Mouse (Mus musculus) limb, embryonic 15.5 days (tissue): ENCODE measurements around the gene Gm20388. TPM values are rescaled to one million over a fixed set of nuclear protein-coding genes. Genes with fewer than 3 reads are reported as not detected.

Experiments used
- ATAC-seq: fragments of 200-750 bp; cut with Nextera tagmentation; 2 replicates; pipeline ENCODE4 v1.8.0; 2017; ENCODE audit warnings: low read depth, moderate TSS enrichment; ENCODE audit not compliant: insufficient number of reproducible peaks, low FRiP score, low TSS enrichment
- H3K27ac ChIP-seq: fragments of 300-500 bp; sonication (generic); 2 replicates; pipeline ENCODE4 v1.5.1; 2015; ENCODE audit warnings: moderate library complexity, mild to moderate bottlenecking, inconsistent platforms
- H3K27me3 ChIP-seq: fragments of 300-500 bp; sonication (generic); 2 replicates; pipeline ENCODE4 v1.6.1; 2015; ENCODE audit warnings: inconsistent platforms
- H3K36me3 ChIP-seq: fragments of 300-500 bp; sonication (generic); 2 replicates; pipeline ENCODE4 v1.6.1; 2015; ENCODE audit warnings: inconsistent platforms
- H3K4me1 ChIP-seq: fragments of 300-500 bp; sonication (generic); 2 replicates; pipeline ENCODE4 v1.6.1; 2015; ENCODE audit warnings: inconsistent platforms
- H3K4me2 ChIP-seq: fragments of 300-500 bp; sonication (generic); 2 replicates; pipeline ENCODE4 v1.6.1; 2015; ENCODE audit warnings: mild to moderate bottlenecking, inconsistent platforms
- H3K4me3 ChIP-seq: fragments of 300-500 bp; sonication (generic); 2 replicates; pipeline ENCODE4 v1.5.1; 2015; ENCODE audit warnings: mild to moderate bottlenecking, inconsistent platforms
- H3K9ac ChIP-seq: fragments of 300-500 bp; sonication (generic); 2 replicates; pipeline ENCODE4 v1.6.1; 2015; ENCODE audit warnings: inconsistent platforms
- H3K9me3 ChIP-seq: fragments of 300-500 bp; sonication (generic); 2 replicates; pipeline ENCODE4 v1.6.1; 2016; ENCODE audit warnings: inconsistent platforms
- WGBS: fragments of 180-500 bp; shearing (Covaris S2); methylation state at CpG from one replicate; pipeline ENCODE4 v1.1.7; 2015; 5-methylcytosine and 5-hydroxymethylcytosine counted together
- polyA plus RNA-seq: library from polyadenylated mRNA; unstranded; fragments of >200 nt; fragmentation: Nextera tagmentation; extraction: Ambion mirVana; gene quantifications from 2 replicates; pipeline ENCODE4 v1.2.1, GENCODE M21; 2015

The Gm20388 gene
- polyA plus RNA-seq, 1 experiment from 2014 or later = 4.9 TPM

DNA sequence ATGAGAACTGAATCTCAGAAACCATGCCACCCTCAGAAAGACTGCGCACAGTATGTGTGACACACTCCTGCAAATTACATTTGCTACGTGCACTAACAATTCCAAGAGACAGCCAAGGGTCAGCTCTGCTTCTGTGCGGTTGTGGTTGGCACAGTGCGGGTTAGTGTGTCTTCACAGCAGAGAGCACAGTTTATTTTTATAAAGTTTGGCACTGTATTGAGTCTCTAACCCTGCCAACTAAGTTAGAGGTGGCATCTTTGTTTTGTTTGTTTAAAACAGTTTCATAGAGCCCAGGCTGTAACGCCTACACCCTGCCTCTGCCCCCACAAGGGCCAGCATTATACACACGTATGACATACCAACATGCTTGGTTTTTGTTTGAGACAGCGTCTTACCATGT lies 2990.8 kb downstream of the Gm20388 start:
- WGBS = 91% methylated on average over 7 of the region's 7 CpGs
- H3K4me2 ChIP-seq = no peak overlapping the region
- no peak overlapping the region for H3K4me3 ChIP-seq
- H3K4me1 ChIP-seq = peaks cover 8% of the 10 kb centered on the region
- H3K27me3 ChIP-seq = no peaks in the 10 kb centered on the region
- H3K27ac ChIP-seq = no peak overlapping the region
- no peak for ATAC-seq
- H3K9me3 ChIP-seq = no peaks in the 10 kb centered on the region
- H3K9ac ChIP-seq = no peak overlapping the region
- H3K36me3 ChIP-seq = peaks cover 47% of the 10 kb centered on the region

DNA sequence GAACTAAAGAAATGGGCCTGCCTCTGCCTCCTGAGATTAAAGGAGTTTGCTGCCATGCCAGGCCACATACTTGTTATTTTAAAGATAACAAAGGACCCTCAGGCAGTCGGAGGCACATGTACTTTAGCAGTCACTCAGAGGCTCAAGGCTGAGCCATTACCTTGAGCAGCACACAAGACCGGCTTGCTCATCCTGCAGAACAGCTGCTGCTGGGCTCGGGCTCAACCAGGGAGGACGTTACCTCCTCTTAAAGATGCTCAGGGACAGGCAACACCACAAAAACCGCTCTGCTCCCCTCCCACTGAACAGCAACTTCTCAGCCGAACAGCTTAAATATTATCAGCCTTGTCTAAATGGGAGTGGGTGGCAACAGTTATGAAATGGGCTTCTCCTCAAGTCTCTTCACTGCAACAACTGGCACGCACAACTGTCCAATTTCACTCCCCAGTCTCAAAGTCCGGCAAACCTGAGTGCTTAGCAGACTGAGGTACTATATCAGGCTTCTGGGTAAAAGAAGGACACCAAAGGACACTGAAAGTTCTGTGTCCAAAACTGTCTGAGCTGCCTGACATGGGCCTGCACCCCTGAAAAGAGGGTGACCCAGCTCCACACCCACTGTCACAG lies 2991.4 kb downstream of the Gm20388 start:
- Histone ChIP-seq H3K9ac (no peak overlapping the region), H3K36me3 (peaks cover 44% of the 10 kb centered on the region), H3K4me3 (no peak overlapping the region), H3K4me2 (no peak overlapping the region), H3K27me3 (no peaks in the 10 kb centered on the region), H3K4me1 (peaks cover 13% of the 10 kb centered on the region), H3K9me3 (no peaks in the 10 kb centered on the region), H3K27ac (no peak overlapping the region)
- 83% methylated on average over 8 of the region's 8 CpGs for WGBS
- no peak for ATAC-seq

DNA sequence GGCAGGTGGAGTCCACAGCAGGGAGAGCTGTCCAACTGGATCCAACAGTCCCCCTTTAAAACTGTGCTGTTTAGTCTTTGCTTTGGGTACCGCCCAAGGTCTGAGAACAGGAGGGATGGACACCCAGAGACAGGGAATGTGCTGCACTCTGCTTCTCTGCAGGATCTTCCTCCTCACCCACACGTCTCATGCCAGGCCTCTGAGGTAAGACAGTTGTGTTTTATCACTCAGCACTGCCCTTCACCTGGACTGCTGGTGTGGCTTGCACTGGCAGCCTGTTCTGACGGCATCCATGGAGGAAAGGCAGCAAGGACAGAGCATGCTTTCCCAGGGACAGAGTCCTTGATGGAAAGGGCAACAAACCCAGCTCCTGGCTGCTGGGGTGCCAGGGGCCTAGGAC lies 2991.9 kb downstream of the Gm20388 start:
- Histone ChIP-seq H3K4me1 (peaks cover 15% of the 10 kb centered on the region), H3K27me3 (no peaks in the 10 kb centered on the region), H3K9me3 (no peaks in the 10 kb centered on the region), H3K9ac (no peak overlapping the region), H3K36me3 (peaks cover 44% of the 10 kb centered on the region), H3K4me2 (no peak overlapping the region), H3K4me3 (no peak overlapping the region), H3K27ac (no peak overlapping the region)
- ATAC-seq = no peak
- WGBS = 78% methylated on average over 3 of the region's 3 CpGs

DNA sequence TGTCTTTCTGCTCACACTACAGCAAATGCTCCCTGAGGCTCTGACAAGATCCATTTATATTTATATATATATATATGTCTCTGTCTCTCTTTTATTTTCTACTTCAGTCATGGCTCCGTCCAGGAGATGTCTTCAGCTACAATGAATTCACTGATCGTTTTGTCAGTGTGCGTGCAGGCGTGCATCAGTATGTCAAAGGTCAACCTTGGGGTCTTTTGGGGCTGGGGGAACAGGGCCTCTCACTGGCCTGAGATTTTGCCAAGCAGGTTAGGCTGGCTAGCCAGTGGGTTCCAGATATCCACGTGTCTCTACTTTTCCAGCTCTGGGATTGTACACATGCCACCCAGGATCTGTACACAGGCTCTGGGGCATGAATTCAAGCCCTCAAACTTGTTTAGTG lies 2992.4 kb downstream of the Gm20388 start:
- Histone ChIP-seq H3K27ac (no peak overlapping the region), H3K4me2 (no peak overlapping the region), H3K4me3 (no peak overlapping the region), H3K36me3 (peaks cover 44% of the 10 kb centered on the region), H3K4me1 (peaks cover 15% of the 10 kb centered on the region), H3K27me3 (no peaks in the 10 kb centered on the region), H3K9ac (no peak overlapping the region), H3K9me3 (no peaks in the 10 kb centered on the region)
- WGBS = 84% methylated on average over 5 of the region's 5 CpGs
- ATAC-seq = no peak

DNA sequence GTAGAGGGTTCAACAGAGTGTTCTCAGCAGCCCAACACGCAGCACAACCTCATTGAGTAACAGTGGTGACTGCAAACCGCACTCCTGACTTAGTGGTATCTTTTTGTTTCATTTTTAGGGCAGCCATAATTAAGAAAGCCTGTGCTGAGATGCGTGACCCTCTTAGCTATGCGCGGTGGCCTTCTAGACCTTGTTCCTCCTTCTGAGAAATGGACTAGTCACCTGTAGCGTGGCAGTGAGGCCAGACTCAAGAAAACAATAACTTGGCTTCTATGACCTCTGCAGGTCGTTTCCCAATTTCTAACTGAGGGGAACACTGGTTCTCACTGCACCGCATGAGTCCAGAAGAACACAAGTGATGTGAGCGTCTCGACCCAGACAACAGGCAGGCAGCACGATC lies 2993.9 kb downstream of the Gm20388 start:
- Histone ChIP-seq H3K36me3 (peaks cover 37% of the 10 kb centered on the region), H3K27me3 (no peaks in the 10 kb centered on the region), H3K27ac (no peak overlapping the region), H3K4me3 (no peak overlapping the region), H3K4me1 (peaks cover 15% of the 10 kb centered on the region), H3K9ac (no peak overlapping the region), H3K4me2 (no peak overlapping the region), H3K9me3 (no peaks in the 10 kb centered on the region)
- 87% methylated on average over 11 of the region's 11 CpGs for WGBS
- no peak for ATAC-seq

DNA sequence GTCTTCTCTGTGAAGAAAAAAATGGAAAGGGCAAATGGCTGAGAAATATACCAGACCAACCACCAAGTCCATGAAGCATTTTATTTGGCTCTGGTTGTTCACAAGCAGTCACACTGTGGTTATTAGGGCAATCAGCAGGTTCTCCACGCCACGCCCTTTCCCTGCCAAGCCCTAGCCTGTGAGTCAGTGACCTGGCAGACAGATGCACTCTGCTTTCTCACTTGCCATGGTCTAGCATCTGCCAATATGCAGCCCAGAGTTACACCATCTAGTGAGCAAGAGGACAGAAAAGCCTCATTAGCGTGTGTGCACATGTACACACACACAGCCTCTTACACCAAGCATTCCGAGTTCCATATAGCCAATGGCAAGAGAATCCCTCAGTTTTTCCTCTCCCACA lies 2994.7 kb downstream of the Gm20388 start:
- H3K9me3 ChIP-seq = no peaks in the 10 kb centered on the region
- H3K4me2 ChIP-seq = no peak overlapping the region
- H3K4me3 ChIP-seq = no peak overlapping the region
- WGBS = 79% methylated on average over 4 of the region's 4 CpGs
- H3K27ac ChIP-seq = no peak overlapping the region
- peaks cover 15% of the 10 kb centered on the region for H3K4me1 ChIP-seq
- no peak overlapping the region for H3K9ac ChIP-seq
- no peak for ATAC-seq
- no peaks in the 10 kb centered on the region for H3K27me3 ChIP-seq
- H3K36me3 ChIP-seq = peaks cover 30% of the 10 kb centered on the region

DNA sequence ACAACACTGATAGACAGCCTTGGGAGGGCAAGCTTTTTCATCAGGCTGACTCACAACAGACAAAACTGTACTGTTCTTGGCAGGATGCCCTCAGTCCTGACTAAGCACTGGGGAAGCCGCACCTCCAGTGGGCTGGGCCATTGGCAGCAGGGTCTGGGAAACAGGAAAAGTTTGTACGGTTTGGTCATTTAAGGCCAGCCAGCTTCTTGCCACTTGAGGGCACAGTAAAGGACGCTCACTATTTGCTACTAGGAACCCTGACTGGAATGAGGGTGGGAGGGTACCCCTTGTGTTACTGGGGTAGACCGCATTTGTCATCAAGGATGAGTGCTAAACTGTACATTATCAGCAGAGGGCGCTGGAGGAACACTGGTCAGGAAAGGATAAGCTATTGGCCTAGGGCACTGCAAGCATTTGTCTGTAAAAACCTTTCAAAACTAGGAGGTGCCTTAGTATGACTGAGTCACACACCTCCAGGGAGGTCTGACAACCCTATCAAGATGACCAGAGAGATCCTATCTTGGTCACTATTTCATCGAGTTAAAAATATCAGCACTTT lies 2995.9 kb downstream of the Gm20388 start:
- Histone ChIP-seq H3K9me3 (no peaks in the 10 kb centered on the region), H3K4me1 (peaks cover 15% of the 10 kb centered on the region), H3K9ac (no peak overlapping the region), H3K4me2 (no peak overlapping the region), H3K27me3 (no peaks in the 10 kb centered on the region), H3K27ac (peak overlapping the region; percentile 43; the same call in 1 of the 2 replicates), H3K36me3 (peaks cover 26% of the 10 kb centered on the region), H3K4me3 (no peak overlapping the region)
- 31% methylated on average over 6 of the region's 6 CpGs for WGBS
- ATAC-seq = peak; percentile 61

DNA sequence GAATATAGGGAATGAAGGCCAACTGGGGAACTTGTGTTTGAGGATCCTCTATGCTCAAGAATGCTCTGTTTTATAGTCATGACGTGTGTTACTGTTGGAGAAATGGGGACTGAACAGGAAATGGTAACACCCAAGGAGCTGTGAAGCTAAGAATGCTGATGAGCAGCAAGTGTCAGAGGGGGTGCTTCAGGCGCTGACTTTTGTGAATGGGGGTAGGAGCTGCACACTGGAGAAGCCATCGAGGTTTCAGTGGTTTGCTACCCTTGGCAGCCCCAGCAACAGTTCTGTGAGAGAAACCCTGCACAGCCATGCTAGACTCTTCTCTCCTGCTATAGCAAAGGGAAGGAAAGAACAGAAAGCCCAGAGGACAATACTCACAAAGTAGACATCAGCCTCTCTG lies 3001.5 kb downstream of the Gm20388 start:
- no peak overlapping the region for H3K27ac ChIP-seq
- no peak overlapping the region for H3K4me3 ChIP-seq
- no peak overlapping the region for H3K4me2 ChIP-seq
- WGBS = 81% methylated on average over 3 of the region's 3 CpGs
- peaks cover 7% of the 10 kb centered on the region for H3K4me1 ChIP-seq
- H3K36me3 ChIP-seq = peaks cover 47% of the 10 kb centered on the region
- no peak for ATAC-seq
- no peaks in the 10 kb centered on the region for H3K9me3 ChIP-seq
- H3K9ac ChIP-seq = no peak overlapping the region
- no peaks in the 10 kb centered on the region for H3K27me3 ChIP-seq

DNA sequence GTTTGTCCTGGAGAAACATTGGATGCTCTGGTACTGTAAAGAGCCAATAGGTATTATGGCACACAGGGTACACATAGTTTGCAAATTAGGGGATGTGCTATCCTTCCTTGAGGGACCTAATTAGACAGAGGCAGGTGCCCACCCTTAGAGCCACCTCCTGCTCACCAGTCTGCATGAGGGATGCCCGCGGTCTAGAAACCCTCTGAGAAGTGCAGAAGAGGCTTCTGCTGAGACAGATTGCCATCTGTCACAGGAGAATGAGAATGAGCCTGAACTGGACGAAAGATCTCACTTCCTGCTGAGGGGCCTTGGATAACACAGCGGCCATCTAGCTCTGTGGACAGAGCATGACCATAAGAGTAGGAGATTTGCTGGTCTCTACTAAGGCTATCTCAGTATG lies 3002.2 kb downstream of the Gm20388 start:
- Histone ChIP-seq H3K27me3 (no peaks in the 10 kb centered on the region), H3K9me3 (no peaks in the 10 kb centered on the region), H3K4me2 (no peak overlapping the region), H3K9ac (no peak overlapping the region), H3K4me3 (no peak overlapping the region), H3K36me3 (peaks cover 40% of the 10 kb centered on the region), H3K4me1 (peaks cover 14% of the 10 kb centered on the region), H3K27ac (no peak overlapping the region)
- no peak for ATAC-seq
- WGBS = 90% methylated on average over 4 of the region's 4 CpGs

DNA sequence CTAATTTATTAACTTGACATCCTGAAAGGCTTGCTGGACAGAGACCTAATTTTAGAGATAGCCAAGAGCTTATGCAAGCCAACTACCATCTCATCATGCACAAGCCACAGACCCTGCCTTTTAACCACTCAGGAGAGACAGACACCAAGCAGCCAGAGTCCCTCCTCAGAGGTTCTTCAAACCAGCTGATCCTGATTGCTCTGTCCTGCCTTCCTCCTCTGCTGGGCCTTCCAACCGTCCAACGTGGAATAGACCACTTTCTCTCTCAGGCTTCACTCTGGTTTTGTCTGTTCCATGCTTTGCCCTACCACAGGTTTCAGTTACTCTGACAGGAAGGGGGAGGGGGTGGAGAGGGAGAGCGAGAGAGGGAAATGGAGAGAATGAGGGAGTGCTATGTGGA lies 3006.1 kb downstream of the Gm20388 start:
- 59% methylated on average over 3 of the region's 3 CpGs for WGBS
- ATAC-seq = no peak
- Histone ChIP-seq H3K36me3 (peaks cover 31% of the 10 kb centered on the region), H3K9me3 (no peaks in the 10 kb centered on the region), H3K4me3 (no peak overlapping the region), H3K27me3 (no peaks in the 10 kb centered on the region), H3K4me2 (no peak overlapping the region), H3K4me1 (peaks cover 35% of the 10 kb centered on the region), H3K9ac (no peak overlapping the region), H3K27ac (no peak overlapping the region)

DNA sequence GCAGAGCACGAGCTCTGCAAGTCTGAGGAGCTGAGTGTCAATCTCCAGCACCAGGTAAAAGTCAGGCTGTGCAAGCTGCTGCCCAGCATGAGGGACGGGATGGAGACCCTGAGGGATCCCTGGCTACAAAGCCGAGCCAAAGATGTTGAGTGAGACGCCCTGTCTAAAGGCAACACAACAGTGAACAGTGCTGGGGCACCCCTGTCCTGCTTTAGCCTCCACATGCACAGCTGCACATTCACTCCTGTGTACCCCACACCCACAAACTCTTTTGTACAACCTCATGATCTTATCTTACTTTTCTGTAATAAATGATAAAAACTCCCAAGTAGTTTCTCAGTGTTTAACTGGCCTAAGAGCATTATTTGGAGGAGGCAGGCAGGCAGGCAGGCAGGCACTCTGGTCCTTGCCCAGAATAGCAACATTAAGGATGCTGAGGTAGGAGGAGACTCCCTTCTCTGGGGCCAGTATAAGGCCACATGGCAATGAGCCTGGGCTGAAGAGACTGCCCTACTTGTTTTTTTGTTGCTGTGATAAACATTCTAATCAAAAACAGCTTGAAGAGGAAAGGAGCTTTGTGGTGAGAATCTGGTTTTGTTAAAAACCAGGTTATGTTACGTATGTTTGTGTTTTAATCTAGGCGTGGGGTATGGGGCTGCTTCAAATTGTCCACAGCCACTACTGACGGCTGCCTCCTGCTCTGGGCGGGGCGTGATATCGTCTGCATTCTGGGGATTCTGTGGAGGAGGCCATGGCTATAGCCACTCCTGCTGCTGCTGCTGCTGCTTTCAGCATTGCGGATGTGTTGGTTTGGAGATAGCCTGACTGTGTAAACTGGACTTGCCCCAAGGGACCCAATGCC lies 3007.1 kb downstream of the Gm20388 start:
- Histone ChIP-seq H3K9ac (no peak overlapping the region), H3K4me2 (no peak overlapping the region), H3K36me3 (peaks cover 30% of the 10 kb centered on the region), H3K27ac (peak overlapping the region; percentile 54), H3K4me3 (no peak overlapping the region), H3K4me1 (peaks cover 33% of the 10 kb centered on the region), H3K27me3 (no peaks in the 10 kb centered on the region), H3K9me3 (no peaks in the 10 kb centered on the region)
- peak; percentile 81 for ATAC-seq
- WGBS = 29% methylated on average over 11 of the region's 11 CpGs

DNA sequence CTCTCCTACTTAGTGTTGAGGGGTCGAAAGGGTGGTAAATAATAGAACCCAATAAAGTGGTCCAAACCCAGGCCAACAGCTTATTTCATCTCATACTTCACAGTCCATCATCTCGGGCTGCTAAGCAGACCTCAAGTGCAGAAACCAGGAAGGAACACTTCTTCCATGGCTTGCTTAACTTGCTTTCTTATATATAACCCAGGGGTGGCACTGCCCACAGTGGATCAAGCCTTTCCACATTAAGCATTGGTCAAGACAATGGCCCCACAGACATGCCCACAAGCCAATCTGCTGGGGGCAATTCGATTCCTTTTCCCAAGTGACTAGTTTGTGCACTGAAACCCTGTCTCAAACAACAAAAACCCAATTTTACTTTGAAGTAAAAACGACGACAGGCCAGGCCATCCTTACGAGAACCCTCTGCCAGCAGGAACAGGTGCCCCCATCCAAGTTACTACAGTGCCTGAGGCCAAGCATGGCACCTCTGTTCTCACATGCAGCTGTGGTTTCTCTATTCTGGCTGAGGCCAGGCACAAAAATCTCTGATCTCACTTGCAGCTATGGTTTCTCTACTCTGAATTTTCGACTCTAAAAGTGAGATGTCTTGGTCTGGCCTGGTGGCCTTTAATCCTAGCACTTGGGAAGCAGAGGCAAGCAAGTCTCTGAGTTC lies 3007.9 kb downstream of the Gm20388 start:
- no peak overlapping the region for H3K9ac ChIP-seq

More for the DNA sequence above, 3007.9 kb downstream of the Gm20388 start:
- Histone ChIP-seq H3K27me3 (no peaks in the 10 kb centered on the region), H3K4me1 (peaks cover 40% of the 10 kb centered on the region), H3K9me3 (no peaks in the 10 kb centered on the region), H3K36me3 (peaks cover 23% of the 10 kb centered on the region), H3K4me3 (no peak overlapping the region), H3K4me2 (no peak overlapping the region), H3K27ac (peak overlapping the region; percentile 54)
- 46% methylated on average over 7 of the region's 7 CpGs for WGBS
- ATAC-seq = no peak
